Mouse (Mus musculus) common myeloid progenitor, adult 5-6 weeks (primary cell): ENCODE measurements at regions not wholly inside any gene's neighbourhood (a gene's known extent, or its start where the extent isn't known, plus 50 kb on each side); places are given as distances from the start of the nearest gene placed in this dataset.

Experiments
- ATAC-seq: replicated peaks from 2 replicates; pipeline ENCODE4 v1.8.0; 2016; ENCODE audit warnings: low read depth, mild to moderate bottlenecking, moderate TSS enrichment, inconsistent platforms; ENCODE audit not compliant: poor library complexity, severe bottlenecking

DNA sequence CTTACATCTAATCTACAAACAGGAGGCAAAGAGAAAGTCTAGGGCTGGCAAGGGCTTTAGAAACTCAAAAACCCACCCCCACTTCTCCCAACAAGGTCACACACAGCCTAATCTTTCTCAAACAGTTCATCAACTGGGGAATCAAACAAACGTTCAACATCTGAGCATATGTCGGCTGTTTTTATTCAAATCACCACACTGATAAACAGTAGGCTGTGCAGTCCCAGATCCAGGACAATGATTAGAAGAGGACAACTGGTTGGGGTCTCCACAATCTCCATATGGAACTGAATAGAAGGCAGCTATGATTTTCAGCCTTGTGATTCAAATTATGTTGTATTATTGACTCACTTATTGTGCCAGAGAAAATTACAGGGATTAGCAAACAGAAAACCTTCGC, 193.1 kb upstream of the Clnk start:
- ATAC-seq, result no peak

DNA sequence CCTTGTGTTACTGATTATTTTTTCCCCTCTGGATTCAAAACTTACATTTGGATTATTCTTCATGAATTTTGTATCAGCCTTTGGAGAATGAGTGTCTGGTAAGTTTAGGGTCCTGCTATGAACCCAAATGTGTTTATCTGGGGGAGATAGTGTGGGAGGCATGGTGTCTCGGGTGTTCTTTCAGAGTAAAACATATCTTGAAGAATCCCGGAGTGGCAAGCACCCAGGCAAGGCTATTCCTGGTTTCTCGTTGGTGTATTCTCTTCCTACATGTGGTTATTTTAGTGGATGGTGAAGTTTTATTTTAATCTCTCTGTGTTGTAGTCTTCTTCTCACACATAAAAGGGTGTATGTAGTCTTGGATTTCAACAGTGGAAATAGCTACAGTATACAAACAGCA, 186.4 kb upstream of the Clnk start:
- no peak for ATAC-seq

DNA sequence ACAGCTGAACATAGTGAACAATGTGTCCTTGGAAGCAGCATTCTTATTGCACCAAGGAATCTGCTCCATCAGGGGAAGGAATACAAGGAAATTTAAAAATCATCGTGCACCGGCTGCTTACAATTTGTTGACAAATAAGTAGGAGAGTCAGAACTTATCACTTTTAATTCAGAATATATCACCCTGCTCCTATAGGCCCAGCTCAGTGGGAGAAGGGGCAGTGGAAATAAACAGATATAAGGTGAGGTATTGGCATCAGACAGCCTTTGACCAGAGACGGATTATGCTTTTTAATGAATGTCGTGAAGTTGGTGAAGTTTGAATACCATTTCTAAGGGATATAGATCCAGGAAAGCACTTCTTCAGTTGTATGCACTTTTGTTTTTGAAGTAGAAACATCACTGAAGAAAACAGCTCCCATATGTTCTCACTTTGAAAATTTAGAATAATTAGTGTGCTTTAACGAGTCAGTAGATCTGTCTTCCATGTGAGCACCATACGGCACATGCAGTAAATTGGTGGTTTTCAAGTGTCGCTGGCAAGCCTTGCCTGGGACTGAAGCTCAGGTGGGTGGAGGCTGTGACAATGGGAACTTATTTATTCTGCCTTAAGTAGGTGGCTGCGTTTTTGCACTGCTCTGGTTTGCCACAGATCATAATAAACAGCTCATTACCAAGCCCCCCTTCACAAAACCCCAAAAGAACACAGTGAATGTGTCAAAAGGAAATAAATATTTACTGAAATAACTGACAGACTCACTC, 176.1 kb upstream of the Clnk start:
- no peak for ATAC-seq

DNA sequence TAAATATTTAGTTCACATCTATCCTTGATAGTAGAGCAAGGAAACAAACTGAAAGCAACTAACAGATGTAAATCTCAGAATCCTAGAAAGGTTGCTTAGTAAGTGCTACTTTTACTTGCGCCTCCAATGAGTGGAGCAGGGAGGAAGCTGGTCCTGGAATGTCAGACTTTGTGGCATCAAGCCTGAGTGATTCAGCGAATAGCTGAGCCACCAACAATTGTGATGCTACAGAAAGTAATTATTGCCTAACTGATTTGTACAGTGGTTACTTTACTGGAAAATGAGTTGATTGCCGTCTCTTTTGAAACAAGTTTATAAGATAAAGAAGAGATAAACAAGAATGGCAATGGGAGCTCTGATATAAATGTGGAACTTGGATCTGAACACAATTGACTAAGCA, 173.9 kb upstream of the Clnk start:
- ATAC-seq, result no peak

DNA sequence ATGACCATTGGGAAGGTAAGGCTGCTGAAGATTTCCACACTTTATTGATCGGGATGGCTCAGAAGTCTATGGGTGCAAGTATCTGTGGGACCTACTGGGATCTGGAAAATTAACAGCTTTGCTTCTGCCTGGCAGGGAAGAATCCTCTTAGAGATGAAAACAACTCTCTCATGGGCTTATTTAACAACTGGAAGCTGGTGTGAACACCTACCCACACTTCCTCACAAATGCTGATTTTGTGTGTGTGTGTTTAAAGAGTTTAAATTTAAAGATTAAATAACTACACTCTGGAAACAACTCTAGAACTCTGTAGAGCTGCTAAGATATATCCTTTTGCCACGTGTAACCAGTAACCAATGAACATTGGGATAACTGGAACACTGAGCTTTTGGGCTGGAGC, 172.5 kb upstream of the Clnk start:
- no peak for ATAC-seq

DNA sequence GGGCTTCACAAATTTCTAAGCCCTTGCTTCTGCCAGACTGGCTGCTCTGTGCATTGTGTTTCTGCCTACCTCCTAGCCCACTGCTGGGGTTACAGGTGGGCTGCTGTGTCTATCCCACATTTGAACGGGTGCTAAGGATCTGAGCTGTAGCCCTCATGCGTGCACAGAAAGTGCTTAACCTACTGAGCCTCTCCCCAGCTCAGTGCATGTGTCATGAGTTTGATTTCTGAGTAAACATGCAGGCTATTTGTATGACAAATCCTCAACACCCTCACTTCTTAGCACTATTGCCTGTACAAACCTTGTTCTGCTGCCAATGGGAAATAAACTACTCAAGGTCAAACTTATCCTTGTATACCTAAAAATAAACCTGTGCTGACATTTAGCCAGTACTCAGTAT, 163.9 kb upstream of the Clnk start:
- no peak for ATAC-seq

DNA sequence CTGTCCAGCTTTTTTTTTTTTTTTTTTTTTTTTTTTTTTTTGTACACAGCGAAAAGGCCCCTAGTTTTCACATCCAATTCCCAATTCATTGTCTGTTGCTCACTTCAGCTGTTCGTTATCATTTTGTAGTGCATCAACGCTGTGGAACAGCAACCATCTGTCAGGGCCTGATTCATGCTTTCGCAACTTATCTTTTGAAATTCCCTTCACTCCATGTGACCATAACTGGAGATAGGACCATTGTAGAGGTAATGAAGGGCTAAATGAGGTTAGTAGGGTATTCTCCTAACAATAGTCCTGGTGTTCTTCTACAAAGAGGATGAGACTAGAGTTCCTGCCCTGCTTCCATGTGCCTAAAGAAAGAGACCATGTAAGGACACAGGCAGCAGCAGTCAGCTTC, 146.6 kb upstream of the Clnk start:
- no peak for ATAC-seq

DNA sequence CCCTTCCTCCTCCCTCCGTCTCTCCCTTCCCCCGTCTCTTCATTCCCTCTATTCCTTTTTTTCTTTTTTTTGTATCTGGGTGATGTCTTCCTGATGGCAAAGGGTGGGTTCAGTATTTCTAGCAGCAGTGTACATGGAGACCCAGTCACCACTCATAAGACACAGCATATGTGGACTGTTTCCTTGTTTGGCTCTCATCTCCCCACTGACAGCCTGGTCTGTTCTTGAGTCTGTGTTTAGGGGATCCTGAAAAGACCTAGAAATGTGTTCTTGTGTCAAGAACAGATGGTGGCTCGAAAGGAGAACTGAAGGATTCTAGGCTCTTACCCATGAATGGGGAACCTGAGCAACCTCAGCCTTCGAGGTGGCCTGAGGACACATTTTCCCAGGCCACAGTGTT, 124.0 kb upstream of the Clnk start:
- no peak for ATAC-seq

DNA sequence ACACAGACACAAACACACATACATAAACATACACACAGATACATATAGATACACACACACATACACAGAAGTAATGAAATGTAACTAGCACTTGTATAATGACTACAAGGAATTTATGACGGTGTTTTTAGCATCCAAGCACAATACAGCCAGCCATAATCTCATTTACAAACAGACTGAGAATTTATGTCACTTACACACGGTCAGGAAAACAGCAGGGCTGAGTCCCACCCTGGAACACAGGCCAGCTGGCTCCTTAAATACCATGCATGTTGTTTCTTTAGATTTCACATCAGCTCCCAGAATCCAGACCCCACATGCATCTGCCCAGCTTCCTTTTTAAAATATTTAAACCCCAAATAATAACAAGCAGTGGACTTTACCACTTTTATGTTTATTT, 123.1 kb upstream of the Clnk start:
- ATAC-seq, result no peak

DNA sequence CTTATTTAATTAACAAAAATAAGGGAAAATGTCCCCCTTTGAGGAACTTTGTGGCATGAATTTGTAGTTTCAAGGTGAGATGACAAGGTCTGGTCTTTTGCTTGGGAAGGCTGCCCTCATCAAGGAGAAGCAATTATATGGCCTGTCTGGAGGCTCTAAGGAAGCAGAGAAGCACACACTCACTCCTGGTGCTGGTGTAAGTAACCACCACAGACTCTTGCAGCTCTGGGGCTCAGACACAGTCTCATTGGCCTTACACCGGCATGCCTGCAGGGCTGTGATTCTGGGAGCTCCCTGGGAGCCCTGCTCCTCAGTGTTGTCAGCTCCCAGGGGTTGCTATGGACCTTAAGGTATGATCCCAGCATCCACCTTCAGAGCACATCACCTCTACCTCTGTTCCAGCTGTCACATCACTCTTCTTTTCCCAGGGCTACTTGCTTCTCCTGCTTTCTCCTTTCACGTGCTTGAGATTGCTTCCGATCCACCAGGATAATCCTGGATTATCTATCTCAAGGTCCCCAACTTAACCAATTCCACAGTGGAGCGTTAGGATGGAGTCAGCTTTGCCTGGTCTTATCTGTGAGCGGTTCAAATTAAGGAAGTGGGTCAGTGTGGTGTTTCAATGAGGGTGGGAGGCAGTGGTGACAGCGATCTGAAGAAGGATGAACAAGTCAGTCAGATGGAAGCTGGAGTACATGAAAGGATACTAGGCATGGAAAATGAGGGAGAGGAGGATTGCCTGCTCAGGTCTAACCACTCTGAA, 96.0 kb upstream of the Clnk start:
- ATAC-seq, result peak; percentile 73

DNA sequence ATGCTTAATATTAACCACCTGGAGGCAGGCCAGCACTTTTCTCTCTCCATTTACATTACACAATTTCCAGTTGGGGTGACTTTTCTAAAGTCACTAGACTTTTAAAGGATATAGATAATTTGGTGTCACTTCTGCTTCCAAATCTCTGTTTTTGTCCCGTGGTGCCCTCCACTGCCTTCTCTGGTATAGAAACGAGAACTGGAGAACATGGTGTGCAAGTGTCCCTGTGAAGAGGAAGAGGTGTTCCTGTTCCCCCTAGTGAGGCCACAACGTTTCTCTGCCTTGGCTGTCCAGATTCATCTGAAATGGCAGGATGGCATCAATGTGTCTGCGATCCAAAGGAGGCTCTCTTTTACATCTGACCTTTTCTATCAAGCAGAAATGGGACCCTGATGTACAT, 93.9 kb upstream of the Clnk start:
- ATAC-seq, result peak; percentile 71

DNA sequence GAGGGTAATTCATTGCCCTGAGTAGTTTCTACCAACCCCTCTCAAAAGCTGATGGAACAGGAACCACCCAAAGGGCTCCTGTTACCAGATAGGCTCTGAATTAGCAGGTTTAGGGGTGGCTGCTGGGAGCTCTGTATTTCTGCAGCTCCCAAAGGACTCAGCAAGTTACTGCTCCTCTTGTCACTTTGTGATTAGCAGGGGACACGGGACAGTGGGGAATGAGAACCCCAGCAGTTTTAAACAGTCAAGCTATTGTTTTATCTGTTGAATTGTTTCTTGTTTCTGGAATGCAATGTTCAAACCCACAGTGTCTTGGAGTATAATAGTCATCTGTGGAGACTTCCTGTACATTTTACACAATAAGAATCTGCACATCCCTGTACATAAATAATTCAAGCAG, 90.4 kb upstream of the Clnk start:
- ATAC-seq, result no peak

DNA sequence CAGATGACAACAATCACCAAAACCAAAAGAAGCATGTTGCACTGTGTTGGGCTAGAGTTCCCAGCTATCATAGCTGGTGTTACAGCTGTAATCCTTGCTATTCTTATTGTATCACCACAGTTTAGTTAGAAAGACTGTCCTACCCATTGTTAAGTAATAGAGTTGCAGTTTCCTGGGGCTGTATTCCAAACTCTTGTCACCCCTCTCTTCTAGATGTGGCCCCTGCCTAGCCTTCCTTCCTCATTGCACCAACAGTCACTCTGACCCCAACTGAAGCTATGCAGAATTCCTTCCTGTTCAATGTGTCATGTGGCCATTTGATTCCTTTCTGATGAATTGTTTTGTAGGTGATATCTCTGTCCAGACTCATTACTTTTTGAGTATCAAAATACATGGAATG, 87.8 kb upstream of the Clnk start:
- no peak for ATAC-seq

DNA sequence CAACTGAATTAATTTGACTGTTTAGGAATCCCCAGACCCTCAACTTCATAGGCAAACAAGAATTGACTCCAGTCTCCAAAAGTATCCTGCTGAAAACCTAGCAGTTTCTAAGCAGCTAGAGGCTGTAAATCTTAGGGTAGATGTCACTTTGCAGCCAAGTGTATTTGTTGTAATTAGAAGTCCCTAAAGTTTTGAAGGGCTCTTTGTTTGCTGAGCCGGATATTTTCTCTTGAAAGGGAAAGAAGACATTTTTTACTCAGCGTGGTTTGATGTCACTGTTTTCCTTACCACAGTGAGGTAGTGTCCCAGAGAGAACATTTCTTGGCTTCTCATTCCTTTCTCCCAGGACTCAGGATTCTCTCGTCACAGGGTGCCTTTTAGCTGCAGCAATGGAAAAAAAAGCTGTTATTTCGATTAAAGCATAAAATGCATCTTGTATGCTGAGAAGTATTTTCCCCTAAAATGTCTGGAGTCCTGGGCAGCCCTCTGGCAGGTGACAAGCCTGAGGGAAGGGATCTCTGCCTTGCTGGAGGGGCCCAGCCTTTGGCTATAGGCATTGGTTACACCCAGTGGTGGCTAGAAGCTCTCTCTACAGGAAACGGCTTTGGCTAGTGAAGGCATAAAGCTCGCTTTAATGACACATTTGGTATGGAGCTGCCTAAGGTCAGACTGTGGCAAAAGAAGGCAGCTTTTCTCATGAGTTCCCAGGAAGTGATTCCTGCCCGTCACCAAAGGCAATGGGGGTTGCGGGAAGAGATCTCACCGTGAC, 74.1 kb upstream of the Clnk start:
- ATAC-seq, result no peak

DNA sequence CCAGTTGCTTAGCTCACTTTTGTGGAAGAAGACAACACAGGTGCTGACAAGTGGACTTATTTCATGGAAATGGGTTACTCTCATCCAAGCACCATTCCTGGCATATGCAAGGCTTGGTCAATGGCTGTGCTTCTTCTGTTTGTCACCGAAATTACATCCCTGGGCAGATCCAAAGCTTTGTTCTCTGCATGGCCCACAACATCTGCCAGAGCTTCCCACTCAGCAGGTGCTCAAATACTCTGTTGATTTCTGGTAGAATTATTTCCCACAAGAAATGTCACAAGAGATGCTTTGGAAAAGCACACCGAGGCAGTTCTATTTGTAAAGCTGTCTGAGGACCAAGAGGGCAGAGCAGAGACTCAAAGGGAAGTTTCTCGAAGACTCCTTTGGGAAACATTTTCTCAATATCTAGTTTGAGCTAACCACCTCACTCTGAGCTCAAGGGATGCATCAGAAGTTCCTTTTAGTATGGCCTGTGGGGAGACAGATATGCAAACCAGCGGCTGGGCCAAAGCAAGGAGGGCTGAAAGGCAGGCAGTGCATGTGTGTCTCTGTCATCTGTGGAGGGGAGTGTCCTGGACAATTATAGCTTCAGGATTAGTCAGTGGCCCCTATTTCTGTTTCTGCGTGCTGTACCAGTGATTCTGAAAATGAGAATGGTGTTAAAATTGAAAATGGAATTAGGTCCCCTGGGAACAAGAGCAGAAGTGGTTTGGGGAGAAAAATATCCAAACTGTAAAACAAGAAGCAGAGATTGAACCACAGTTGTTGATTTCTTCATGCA, 69.5 kb upstream of the Clnk start:
- no peak for ATAC-seq

DNA sequence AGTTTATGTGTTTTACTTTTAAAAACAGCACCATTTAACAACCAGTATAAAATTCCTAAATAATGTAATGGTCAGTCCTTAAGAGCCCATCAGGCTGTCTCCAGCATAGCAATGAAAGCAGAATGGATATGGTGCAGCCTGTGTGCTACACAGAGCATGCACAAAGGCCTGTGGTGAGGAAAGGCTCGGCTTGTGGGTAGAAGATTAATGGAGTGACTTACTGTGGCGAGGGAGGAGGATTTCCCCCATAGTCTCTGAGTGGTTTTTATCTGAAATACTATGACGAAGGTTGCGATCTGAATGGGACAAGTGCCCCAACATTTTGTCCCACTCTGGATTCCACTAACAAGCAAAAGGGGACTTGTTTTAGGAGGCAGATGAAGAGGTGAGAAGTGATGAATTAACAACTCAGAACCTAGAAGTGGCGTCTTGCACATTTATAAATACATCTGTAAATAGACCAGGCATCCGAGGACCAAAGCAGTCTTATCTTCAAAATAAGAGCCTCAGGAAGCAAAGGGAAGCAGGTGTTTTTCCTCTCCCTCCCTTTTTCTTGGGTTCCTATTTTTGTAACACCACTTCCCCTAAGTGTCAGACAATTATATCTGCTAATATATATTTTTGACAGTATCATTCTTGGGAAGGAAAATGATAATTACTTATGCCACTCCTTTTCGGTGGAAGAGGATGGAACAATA, 55.9 kb upstream of the Clnk start:
- ATAC-seq, result peak; percentile 86

DNA sequence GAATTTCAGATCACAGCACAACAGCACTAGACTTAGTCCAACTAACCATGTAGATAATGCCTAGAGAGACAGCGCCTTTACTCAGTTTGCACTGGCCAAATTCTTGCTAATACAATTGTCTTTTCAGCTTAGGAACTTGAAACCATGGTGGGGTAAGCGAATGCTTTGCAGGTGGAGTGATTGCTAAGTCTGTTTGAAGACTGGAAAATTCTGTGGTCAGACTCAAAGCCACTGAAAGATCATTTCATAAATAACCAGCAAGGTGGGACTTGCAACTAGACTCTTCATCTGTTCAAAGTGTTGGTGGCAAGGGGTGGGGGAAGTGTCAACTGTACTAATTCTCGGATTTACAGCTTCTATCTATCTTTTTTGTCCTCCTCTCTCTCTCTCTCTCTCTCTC, 50.4 kb upstream of the Clnk start:
- ATAC-seq, result no peak
